In the genomic region with DNA sequence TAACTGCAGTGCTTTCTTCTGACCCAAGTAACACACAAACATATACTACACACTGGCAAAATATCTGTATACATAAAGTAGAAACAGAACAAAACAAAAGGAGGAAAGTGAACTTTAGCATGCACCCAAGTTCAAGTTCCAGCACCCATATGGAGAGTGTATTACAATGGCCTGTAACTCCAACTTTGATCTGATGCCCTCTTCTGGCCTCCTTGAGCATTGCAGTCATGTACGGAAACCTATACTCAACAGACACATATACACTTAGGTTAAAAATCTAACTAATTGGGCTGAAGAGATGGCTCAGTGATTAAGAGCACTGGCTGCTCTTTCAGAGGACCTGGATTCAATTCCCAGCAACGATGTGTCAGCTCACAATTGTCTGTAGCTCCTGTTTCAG, we compare ENCODE assay signal across 14 mouse cellular contexts.
A peak's percentile ranks its signal among the peaks of the same experiment; 100 is the strongest.
DNase-seq lines count a peak whose midpoint lies in the region; ATAC-seq and TF ChIP-seq lines count a peak whose summit lies in the region.
"Had no signal": no experiment of that assay in that cellular context is flagged by ENCODE, and none has a peak within 500 bp of the region (broad histone marks: within the 10 kb centered on the region; RNA-seq: fewer than 3 reads in every experiment).

No protein-coding gene starts in this region.

- H3K27me3 ChIP-seq in E14TG2a.4 (ENCODE audit: insufficient read depth, low read length) = no peaks in the 10 kb centered on the region
- H3K27me3 ChIP-seq in cerebellum, adult 2 months (ENCODE audit: control insufficient read depth, insufficient read depth, low read length) = no peaks in the 10 kb centered on the region
- no peaks in the 10 kb centered on the region for H3K27me3 ChIP-seq in forebrain, embryonic 15.5 days
- H3K27me3 ChIP-seq: midbrain, embryonic 12.5 days had no signal

- H3K4me3 ChIP-seq in layer of hippocampus, adult 2 months = no peak overlapping the region
- H3K4me3 ChIP-seq in E14TG2a.4 (replicated peaks; ENCODE audit: low read length) = no peak overlapping the region
- no peak overlapping the region for H3K4me3 ChIP-seq in cerebellum, adult 2 months (replicated peaks; ENCODE audit: insufficient read depth, low read depth, low read length)
- no peak overlapping the region for H3K4me3 ChIP-seq in forebrain, embryonic 15.5 days
- H3K4me3 ChIP-seq: midbrain, embryonic 12.5 days had no signal

- peak; percentile 46 for TF ChIP-seq CTCF in layer of hippocampus, adult 2 months (conservative IDR thresholded peaks at IDR 0.05)
- TF ChIP-seq CTCF in E14TG2a.4 (conservative IDR thresholded peaks at IDR 0.05; ENCODE audit: low read length) = peak; percentile 28
- TF ChIP-seq CTCF in cerebellum, adult 2 months (IDR thresholded peaks at IDR 0.05; ENCODE audit: borderline replicate concordance, insufficient read depth, low read depth, low read length) = no peak

- no peak overlapping the region for H3K27ac ChIP-seq in layer of hippocampus, adult 2 months
- no peak overlapping the region for H3K27ac ChIP-seq in cerebellum, adult 2 months (ENCODE audit: insufficient read depth, low read length)
- no peak overlapping the region for H3K27ac ChIP-seq in forebrain, embryonic 15.5 days (replicated peaks)
- H3K27ac ChIP-seq: midbrain, embryonic 12.5 days had no signal

- ATAC-seq in neutrophil, adult 5-6 weeks (ENCODE audit: extremely low read depth, insufficient number of reproducible peaks, low FRiP score, poor library complexity, severe bottlenecking) = 0 out of 2 replicates have a peak, but pooled peaks have one; percentile 44
- ATAC-seq in forebrain, embryonic 15.5 days (replicated peaks) = no peak
- ATAC-seq: hindbrain, embryonic 16.5 days had no signal

- no peak overlapping the region for H3K9ac ChIP-seq in forebrain, embryonic 15.5 days (replicated peaks)
- H3K9ac ChIP-seq: midbrain, embryonic 12.5 days had no signal

- H3K4me2 ChIP-seq in forebrain, embryonic 15.5 days (replicated peaks) = no peak overlapping the region
- H3K4me2 ChIP-seq: midbrain, embryonic 12.5 days had no signal

- H3K36me3 ChIP-seq in E14TG2a.4 (ENCODE audit: insufficient read depth, low read length) = no peaks in the 10 kb centered on the region
- H3K36me3 ChIP-seq in forebrain, embryonic 15.5 days = no peaks in the 10 kb centered on the region
- H3K36me3 ChIP-seq: midbrain, embryonic 12.5 days had no signal

- no peak for TF ChIP-seq POLR2A in cerebellum, adult 2 months (IDR thresholded peaks at IDR 0.05; ENCODE audit: borderline replicate concordance, insufficient read depth, low read length)

- no peaks in the 10 kb centered on the region for H3K4me1 ChIP-seq in E14TG2a.4 (replicated peaks; ENCODE audit: low read depth, low read length)
- no peaks in the 10 kb centered on the region for H3K4me1 ChIP-seq in cerebellum, adult 2 months (ENCODE audit: control insufficient read depth, insufficient read depth, low read length)
- H3K4me1 ChIP-seq in forebrain, embryonic 15.5 days = no peaks in the 10 kb centered on the region
- H3K4me1 ChIP-seq: midbrain, embryonic 12.5 days had no signal

- DNase-seq in layer of hippocampus, adult 2 months (ENCODE audit: low spot score in 2 of 2) = no peak
- no peak for DNase-seq in layer of hippocampus, postnatal 14 days (ENCODE audit: low spot score in 2 of 2)
- DNase-seq in ZHBTc4 (ENCODE audit: low read depth, low spot score) = peak; percentile 46
- DNase-seq in urinary bladder, adult 2 months (ENCODE audit: low spot score) = no peak
- DNase-seq in cerebellum, adult 2 months = no peak
- DNase-seq: adrenal gland, adult 8-10 months; cerebellum, adult 18-20 months; gastrocnemius, postnatal 14 days; kidney, postnatal 10 days had no signal

- WGBS in cerebellum, adult 2 months = 94% methylated on average over 2 of the region's 2 CpGs
- WGBS in forebrain, embryonic 15.5 days = 90% methylated on average over 2 of the region's 2 CpGs

- no peaks in the 10 kb centered on the region for H3K9me3 ChIP-seq in E14TG2a.4 (ENCODE audit: low read length)
- no peaks in the 10 kb centered on the region for H3K9me3 ChIP-seq in forebrain, embryonic 15.5 days
- H3K9me3 ChIP-seq: midbrain, embryonic 12.5 days had no signal
